Mouse (Mus musculus) spleen, adult 2 months (tissue): ENCODE results near the gene Gm26938.

ENCODE experiments used
- CTCF ChIP-seq: fragments of 200-500 bp; IDR thresholded peaks from 2 replicates; pipeline ENCODE4 v1.5.1; 2011; ENCODE audit warnings: mild to moderate bottlenecking, inconsistent platforms; ENCODE audit not compliant: insufficient read depth, insufficient read length, insufficient replicate concordance; ENCODE audit errors: extremely low read depth
- POLR2A ChIP-seq: fragments of 200-500 bp; IDR thresholded peaks from 2 replicates; pipeline ENCODE4 v1.6.1; 2011; ENCODE audit warnings: low read depth, low read length, inconsistent platforms

GRCm38 (mm10) chr5:139804107-139804551 is 22.1 kb downstream of the Gm26938 start:
- TF ChIP-seq CTCF (no peak), POLR2A (no peak)
